Mouse (Mus musculus) B cell, adult (primary cell): ENCODE measurements around the gene Kcnmb3. TPM values are rescaled to one million over a fixed set of nuclear protein-coding genes. Genes with fewer than 3 reads are reported as not detected.

Source experiments
- total RNA-seq: library from RNA; stranded (reverse); gene quantifications from 4 replicates; pipeline ENCODE4 v1.2.4, GENCODE M21; 2023; ENCODE audit not compliant: inconsistent age

Kcnmb3 gene
- 0.42 to 1.3 TPM (median 1.2 TPM) in 3 of 4 replicates, not detected in the other for total RNA-seq

GRCm38 (mm10) chr3:32492097-32493090 lies at the start of gene Kcnmb3:
TSS of gene Kcnmb3 (minus strand) at chr3:32492231.

DNA sequence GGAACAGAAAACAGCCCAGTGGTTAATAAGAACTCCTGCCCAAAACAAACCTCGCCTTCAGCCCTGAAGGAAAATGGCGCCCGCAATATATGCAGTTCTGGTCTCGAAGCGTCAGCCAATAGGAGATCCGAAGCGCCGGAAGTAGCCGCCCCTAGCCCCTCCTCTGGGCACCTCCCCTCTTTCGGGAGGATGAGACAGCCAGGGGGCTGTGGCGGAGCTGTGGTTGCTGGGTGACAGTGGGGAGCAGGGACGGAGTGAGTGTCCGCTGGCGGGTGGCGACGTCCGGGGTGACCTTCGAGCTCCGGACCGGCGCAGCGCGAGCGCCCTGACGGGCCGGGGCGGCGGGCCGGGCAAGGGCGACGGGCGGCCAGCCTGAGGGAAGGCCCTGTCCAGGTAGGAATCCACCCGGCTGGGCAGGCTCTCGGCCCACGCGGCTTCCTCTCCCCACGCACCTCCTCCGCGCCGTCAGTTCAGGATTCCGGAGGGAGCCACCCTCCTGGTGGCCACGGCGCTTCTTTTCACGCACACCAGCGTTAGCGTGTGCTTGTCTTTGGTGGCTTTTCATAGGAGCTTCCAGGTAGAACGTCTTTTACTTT lies 37.4 kb upstream of the Kcnmb3 start, which contains the start of gene Mfn1:
Gene Mfn1, plus strand, starts transcription at position 163 of the 596 bp plus-strand sequence.

DNA sequence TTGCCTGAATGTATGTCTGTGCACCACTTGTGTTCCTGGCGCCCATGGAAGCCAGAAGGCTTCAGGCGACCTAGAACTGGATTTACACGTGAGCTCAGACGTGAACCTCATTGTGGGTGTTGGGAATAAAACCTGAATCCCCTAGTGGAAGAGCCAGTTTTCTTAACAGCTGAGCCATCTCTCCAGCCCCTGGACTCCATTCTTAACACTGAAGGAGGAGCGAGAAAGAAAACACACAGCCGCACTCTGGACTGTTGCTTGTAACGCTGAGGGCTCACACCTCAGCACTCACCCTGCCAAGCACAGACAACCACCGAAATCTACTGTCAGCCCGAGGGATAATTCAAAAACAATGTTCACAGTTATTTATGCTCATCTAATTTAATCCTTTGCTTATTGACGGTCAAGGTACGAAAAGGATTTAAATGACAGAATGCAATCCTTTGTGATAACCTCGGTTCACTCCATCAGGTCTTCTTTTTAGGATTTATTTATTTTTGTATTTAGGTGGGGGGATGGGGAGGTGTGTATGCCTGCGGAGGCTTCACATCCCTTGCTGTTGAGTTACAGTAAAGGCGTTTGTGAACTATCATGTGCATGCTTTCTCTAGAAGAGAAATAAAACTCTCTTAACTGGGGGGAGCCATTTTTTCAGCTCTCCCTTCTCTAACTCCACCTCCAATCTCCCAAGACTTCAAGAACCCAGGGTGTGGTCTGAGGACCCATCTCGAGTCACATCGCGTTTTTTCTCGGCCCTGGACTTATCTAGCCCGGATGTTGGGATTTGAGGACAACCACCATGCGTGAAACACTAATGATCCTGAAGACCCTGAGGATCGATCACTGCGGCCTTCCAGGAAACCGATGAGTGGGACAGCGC lies 17.7 kb upstream of the Kcnmb3 start, which contains the start of gene Zfp639:
Gene Zfp639, plus strand, starts transcription at position 764 of the 879 bp plus-strand sequence.

Other genes starting within 250 kb of the Kcnmb3 start
- 6.1 to 6.9 TPM (median 6.4 TPM) in 4 replicates for gene Zmat3, start 126.2 kb downstream of the Kcnmb3 start, total RNA-seq
- 68.6 to 81.5 TPM (median 71.2 TPM) in 4 replicates for gene Pik3ca, start 94.6 kb downstream of the Kcnmb3 start, total RNA-seq
- 39.5 to 53.3 TPM (median 44.5 TPM) in 4 replicates for gene Zfp639, start 18.0 kb upstream of the Kcnmb3 start, total RNA-seq
- 24.5 to 42.0 TPM (median 32.4 TPM) in 4 replicates for gene Mfn1, start 37.2 kb upstream of the Kcnmb3 start, total RNA-seq
- gene Gnb4, start 124.4 kb upstream of the Kcnmb3 start, total RNA-seq = 24.5 to 37.0 TPM (median 27.7 TPM) in 4 replicates
- 60.9 to 70.1 TPM (median 61.3 TPM) in 4 replicates for gene Actl6a, start 214.1 kb upstream of the Kcnmb3 start, total RNA-seq
- gene Ndufb5, start 244.8 kb upstream of the Kcnmb3 start, total RNA-seq = 83.9 to 104 TPM (median 89.6 TPM) in 4 replicates
- gene Mrpl47, start 245.4 kb upstream of the Kcnmb3 start, total RNA-seq = 8.7 to 14.9 TPM (median 11.2 TPM) in 4 replicates